Mouse (Mus musculus) liver, adult 2 months (tissue): ENCODE data around the gene Lonp2. TPM values are rescaled to one million over a fixed set of nuclear protein-coding genes. Genes with fewer than 3 reads are reported as not detected.

Source experiments
- DNase-seq: peaks from one replicate; pipeline ENCODE4 v3.0.0-alpha.2; 2011; ENCODE audit warnings: low read depth, low spot score; ENCODE audit errors: extremely low read depth
- H3K27ac ChIP-seq: fragments of 200-500 bp; replicated peaks from 2 replicates; pipeline ENCODE4 v1.5.1; 2012; ENCODE audit warnings: low read depth, mild to moderate bottlenecking, control low read depth, inconsistent platforms, low read length; ENCODE audit not compliant: insufficient read depth
- H3K27me3 ChIP-seq: fragments of 200-500 bp; 2 replicates; pipeline ENCODE4 v1.6.1; 2012; ENCODE audit warnings: mild to moderate bottlenecking, moderate library complexity, low read length, inconsistent platforms; ENCODE audit not compliant: control insufficient read depth, insufficient read depth
- H3K36me3 ChIP-seq: fragments of 200-500 bp; 2 replicates; pipeline ENCODE4 v1.6.1; 2012; ENCODE audit warnings: low read length, inconsistent platforms; ENCODE audit not compliant: control insufficient read depth, insufficient read depth
- H3K4me1 ChIP-seq: fragments of 200-500 bp; 2 replicates; pipeline ENCODE4 v1.6.1; 2011; ENCODE audit warnings: low read length; ENCODE audit not compliant: control insufficient read depth, insufficient read depth
- H3K4me3 ChIP-seq: fragments of 200-500 bp; 2 replicates; pipeline ENCODE4 v1.5.1; 2011; ENCODE audit warnings: low read depth, mild to moderate bottlenecking, control low read depth, low read length, moderate library complexity; ENCODE audit not compliant: insufficient read depth
- H3K79me2 ChIP-seq: fragments of 200-500 bp; 2 replicates; pipeline ENCODE4 v1.6.1; 2012; ENCODE audit warnings: inconsistent platforms, mild to moderate bottlenecking, low read length, moderate library complexity; ENCODE audit not compliant: control insufficient read depth, insufficient read depth
- H3K9ac ChIP-seq: fragments of 200-500 bp; 2 replicates; pipeline ENCODE4 v1.6.1; 2012; ENCODE audit warnings: low read depth, mild to moderate bottlenecking, control low read depth, inconsistent platforms, low read length
- CTCF ChIP-seq: fragments of 200-500 bp; IDR thresholded peaks from 2 replicates; pipeline ENCODE4 v1.5.1; 2011; ENCODE audit warnings: low read depth, low read length, control low read depth
- POLR2A ChIP-seq: fragments of 200-500 bp; IDR thresholded peaks from 2 replicates; pipeline ENCODE4 v1.6.1; 2011; ENCODE audit warnings: low read length, control low read depth; ENCODE audit not compliant: insufficient read depth; ENCODE audit errors: extremely low read depth
- WGBS: fragments of 180-500 bp; shearing (Covaris S2); methylation state at CpG from one replicate; pipeline ENCODE4 v1.1.7; 2018; 5-methylcytosine and 5-hydroxymethylcytosine counted together
- polyA plus RNA-seq: library from polyadenylated mRNA; depleted of rRNA; stranded (reverse); fragments of >200 nt; gene quantifications from 2 replicates; pipeline ENCODE4 v1.2.3, GENCODE M21; 2012
- total RNA-seq: library from RNA; depleted of rRNA; stranded (reverse); fragments of >200 nt; gene quantifications from 2 replicates; pipeline ENCODE4 v1.2.3, GENCODE M21; 2014

Gene Lonp2
- total and polyA plus RNA-seq, 2 experiments: 299 to 308 TPM

DNA sequence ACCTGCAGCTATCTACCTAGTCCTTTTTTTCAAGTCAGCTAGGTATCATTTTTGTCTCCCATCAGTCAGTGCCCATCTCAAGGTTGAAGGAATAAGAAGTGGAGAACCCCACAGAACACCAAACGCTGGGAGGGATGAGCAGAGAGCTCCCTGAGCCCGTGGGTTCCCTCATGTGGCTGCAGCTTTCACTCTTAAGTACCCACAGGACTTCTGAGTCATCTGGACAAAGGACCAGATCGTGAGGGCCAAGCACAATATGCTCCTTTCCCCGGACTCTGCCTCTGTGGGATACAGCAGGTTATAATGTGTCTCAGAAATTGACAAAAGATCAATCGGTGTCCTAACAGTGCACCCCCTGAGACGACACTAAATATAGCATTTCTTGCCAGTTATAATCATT, 103.1 kb downstream of the Lonp2 start:
- 32% methylated on average over 6 of the region's 6 CpGs for WGBS
- TF ChIP-seq POLR2A (no peak), CTCF (no peak)

DNA sequence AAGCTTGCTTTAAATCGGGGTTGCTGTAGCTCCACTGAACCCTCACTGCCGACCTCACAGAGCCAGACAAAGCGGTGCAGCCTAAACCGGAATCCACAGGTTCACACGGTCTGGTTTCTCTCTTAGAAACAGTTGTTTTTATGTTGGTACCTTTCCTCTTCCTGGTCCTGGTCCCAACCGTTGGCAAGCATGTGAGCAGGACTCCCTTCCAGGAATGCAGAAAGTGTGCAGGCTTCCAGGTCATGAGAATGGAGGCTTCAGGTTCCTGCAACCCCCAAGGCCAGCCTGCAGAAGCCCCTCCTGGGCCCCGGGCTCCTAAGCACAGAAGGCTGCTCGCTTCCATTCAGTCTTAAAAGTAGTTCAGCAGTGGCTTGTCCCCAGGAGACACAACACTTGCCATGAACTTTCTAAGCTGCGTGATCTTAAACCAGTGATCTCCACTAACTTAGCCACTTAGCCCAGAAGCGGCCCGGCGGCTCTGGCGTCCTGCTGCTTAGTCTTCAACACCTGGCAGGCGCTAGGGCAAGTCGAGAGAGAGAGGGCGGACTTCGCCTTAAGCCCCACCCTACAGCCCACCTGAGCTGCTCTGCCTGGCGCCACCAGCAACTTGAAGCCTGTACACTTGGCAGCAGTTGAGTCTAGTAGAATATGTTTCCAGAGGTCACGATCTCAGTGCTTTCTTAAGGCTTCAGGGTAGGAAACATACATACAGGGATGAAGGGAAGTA, 104.5 kb downstream of the Lonp2 start:
- 70% methylated on average over 19 of the region's 19 CpGs for WGBS
- no peaks in the 10 kb centered on the region for H3K27me3 ChIP-seq
- no peak for DNase-seq
- H3K36me3 ChIP-seq: peaks cover 2% of the 10 kb centered on the region; the same call in 1 of the 2 replicates
- no peak overlapping the region for H3K4me3 ChIP-seq
- H3K27ac ChIP-seq: no peak overlapping the region
- TF ChIP-seq POLR2A (no peak), CTCF (no peak)
- peaks cover 14% of the 10 kb centered on the region for H3K4me1 ChIP-seq
- H3K9ac ChIP-seq: no peak overlapping the region
- peaks cover 7% of the 10 kb centered on the region; the same call in 1 of the 2 replicates for H3K79me2 ChIP-seq

More for the DNA sequence above, 103.1 kb downstream of the Lonp2 start:
- peaks cover 14% of the 10 kb centered on the region for H3K4me1 ChIP-seq
- no peak for DNase-seq
- H3K4me3 ChIP-seq: no peak overlapping the region
- no peak overlapping the region for H3K27ac ChIP-seq
- H3K9ac ChIP-seq: no peak overlapping the region
- H3K27me3 ChIP-seq: no peaks in the 10 kb centered on the region
- H3K36me3 ChIP-seq: peaks cover 7% of the 10 kb centered on the region
- H3K79me2 ChIP-seq: peaks cover 4% of the 10 kb centered on the region; the same call in 1 of the 2 replicates

DNA sequence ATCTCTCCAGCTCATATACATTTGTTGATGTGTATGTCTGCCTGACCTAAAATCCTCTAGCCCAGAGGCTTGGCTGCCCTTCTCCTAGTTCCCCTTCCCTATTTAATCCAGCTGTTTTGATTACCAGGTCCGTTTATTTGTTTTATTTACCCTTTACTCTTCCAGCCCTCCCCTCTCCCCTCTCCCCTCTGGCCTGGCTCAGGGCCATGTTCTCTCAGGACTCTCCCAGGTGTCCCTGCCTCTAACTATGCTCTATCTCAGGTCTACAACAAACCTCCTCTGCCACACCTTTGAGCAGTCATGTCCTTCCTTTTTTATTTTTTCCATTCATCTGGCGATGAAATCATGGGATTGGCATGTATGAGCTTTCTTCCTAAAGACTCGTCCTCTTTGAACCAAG, 106.5 kb downstream of the Lonp2 start:
- TF ChIP-seq POLR2A: no peak
- no peak for TF ChIP-seq CTCF
- DNase-seq: no peak
- Histone ChIP-seq H3K79me2 (peaks cover 16% of the 10 kb centered on the region; the same call in 1 of the 2 replicates), H3K4me3 (no peak overlapping the region), H3K36me3 (no peaks in the 10 kb centered on the region), H3K4me1 (peaks cover 16% of the 10 kb centered on the region), H3K9ac (no peak overlapping the region), H3K27me3 (no peaks in the 10 kb centered on the region), H3K27ac (no peak overlapping the region)
- WGBS: 42% methylated on average over 3 of the region's 3 CpGs

GRCm38 (mm10) chr8:86730860-86731259, 107.0 kb downstream of the Lonp2 start:
- DNase-seq: peak; percentile 58
- TF ChIP-seq POLR2A (no peak), CTCF (no peak)
- no peak overlapping the region for H3K4me3 ChIP-seq
- no peak overlapping the region for H3K9ac ChIP-seq
- no peaks in the 10 kb centered on the region for H3K36me3 ChIP-seq
- peaks cover 17% of the 10 kb centered on the region for H3K4me1 ChIP-seq
- peaks cover 20% of the 10 kb centered on the region; the same call in 1 of the 2 replicates for H3K79me2 ChIP-seq
- WGBS: 86% methylated on average over 1 of the region's 1 CpGs
- H3K27me3 ChIP-seq: no peaks in the 10 kb centered on the region
- H3K27ac ChIP-seq: no peak overlapping the region

- peaks cover 27% of the 10 kb centered on the region; the same call in 1 of the 2 replicates for H3K79me2 ChIP-seq
- WGBS: 42% methylated on average over 4 of the region's 4 CpGs
- no peak for DNase-seq
These were observed 110.3 kb downstream of the Lonp2 start for GRCm38 (mm10) chr8:86734171-86734570.

GRCm38 (mm10) chr8:86734954-86735353, 111.1 kb downstream of the Lonp2 start:
- Histone ChIP-seq H3K9ac (no peak overlapping the region), H3K27ac (no peak overlapping the region), H3K27me3 (no peaks in the 10 kb centered on the region), H3K4me1 (peaks cover 10% of the 10 kb centered on the region), H3K36me3 (no peaks in the 10 kb centered on the region), H3K4me3 (no peak overlapping the region), H3K79me2 (peaks cover 27% of the 10 kb centered on the region; the same call in 1 of the 2 replicates)
- DNase-seq: no peak
- WGBS: 71% methylated on average over 1 of the region's 1 CpGs
- TF ChIP-seq POLR2A (no peak), CTCF (no peak)

More at GRCm38 (mm10) chr8:86734171-86734570, 110.3 kb downstream of the Lonp2 start:
- Histone ChIP-seq H3K4me1 (peaks cover 10% of the 10 kb centered on the region), H3K27ac (no peak overlapping the region), H3K9ac (no peak overlapping the region), H3K36me3 (no peaks in the 10 kb centered on the region), H3K4me3 (no peak overlapping the region), H3K27me3 (no peaks in the 10 kb centered on the region)
- no peak for TF ChIP-seq POLR2A
- TF ChIP-seq CTCF: no peak
